In genomic region chr13:112976720-112977119, GRCm38 (mm10) we compare ENCODE assay signal across 1 mouse cellular context.
TF ChIP-seq lines count a peak whose summit lies in the region.

No protein-coding gene starts in this region.

TF ChIP-seq in CH12.LX, 34 proteins besides CTCF, POLR2A, EP300 and RAD21 (continued from another document):
- no peak for TF ChIP-seq SIN3A (IDR thresholded peaks at IDR 0.05; ENCODE audit: low read length)
- TF ChIP-seq NRF1 (IDR thresholded peaks at IDR 0.05; ENCODE audit: low read depth, low read length) = no peak
- no peak for TF ChIP-seq ZNF384 (IDR thresholded peaks at IDR 0.05; ENCODE audit: low read depth, low read length)
- no peak for TF ChIP-seq ETS1 (conservative IDR thresholded peaks at IDR 0.05; ENCODE audit: low read depth, low read length)
- TF ChIP-seq E2F4 (IDR thresholded peaks at IDR 0.05; ENCODE audit: insufficient replicate concordance, low read depth, low read length) = no peak
